Mouse (Mus musculus): ENCODE measurements at regions not wholly inside any gene's neighbourhood (a gene's known extent, or its start where the extent isn't known, plus 50 kb on each side); places are given as distances from the start of the nearest gene placed in this dataset.

GRCm38 (mm10) chr4:53341181-53341580 lies 99.0 kb upstream of the Slc44a1 start:
- Histone ChIP-seq H3K4me3 (ENCODE audit: insufficient read depth, poor library complexity, severe bottlenecking) (no peak overlapping the region), H3K36me3 (ENCODE audit: control insufficient read depth, insufficient read depth) (no peaks in the 10 kb centered on the region), H3ac (ENCODE audit: control insufficient read depth, insufficient read length, low read depth) (no peak overlapping the region), H3K79me3 (ENCODE audit: low read depth) (no peaks in the 10 kb centered on the region), H3K27me3 (ENCODE audit: control insufficient read depth, insufficient read depth, insufficient read length) (peaks cover 14% of the 10 kb centered on the region), H3K79me2 (ENCODE audit: control insufficient read depth, insufficient read depth) (no peaks in the 10 kb centered on the region)
- no peak for TF ChIP-seq USF1 (IDR thresholded peaks at IDR 0.05; ENCODE audit: low read depth)
- TF ChIP-seq CEBPB (IDR thresholded peaks at IDR 0.05; ENCODE audit: low read depth), result no peak
- no peak for TF ChIP-seq MAX (IDR thresholded peaks at IDR 0.05)
- TF ChIP-seq MYOG (IDR thresholded peaks at IDR 0.05; ENCODE audit: control insufficient read depth, extremely low read depth, insufficient read length), result no peak
- TF ChIP-seq CTCF (IDR thresholded peaks at IDR 0.05; ENCODE audit: control insufficient read depth, insufficient read depth, insufficient read length), result no peak
- TF ChIP-seq FOSL1 (IDR thresholded peaks at IDR 0.05; ENCODE audit: insufficient read depth, low read length, poor library complexity, severe bottlenecking), result no peak

GRCm38 (mm10) chr4:53340021-53340667 lies 100.1 kb upstream of the Slc44a1 start:
- Histone ChIP-seq H3ac (ENCODE audit: control insufficient read depth, insufficient read length, low read depth) (no peak overlapping the region), H3K27me3 (ENCODE audit: control insufficient read depth, insufficient read depth, insufficient read length) (peaks cover 17% of the 10 kb centered on the region), H3K4me3 (ENCODE audit: insufficient read depth, poor library complexity, severe bottlenecking) (no peak overlapping the region), H3K79me2 (ENCODE audit: control insufficient read depth, insufficient read depth) (no peaks in the 10 kb centered on the region), H3K79me3 (ENCODE audit: low read depth) (no peaks in the 10 kb centered on the region), H3K36me3 (ENCODE audit: control insufficient read depth, insufficient read depth) (no peaks in the 10 kb centered on the region)
- no peak for TF ChIP-seq CTCF (IDR thresholded peaks at IDR 0.05; ENCODE audit: control insufficient read depth, insufficient read depth, insufficient read length)
- TF ChIP-seq MYOD1 (IDR thresholded peaks at IDR 0.05; ENCODE audit: control insufficient read depth, insufficient read length, low read depth), result no peak
- TF ChIP-seq USF1 (IDR thresholded peaks at IDR 0.05; ENCODE audit: low read depth), result no peak
- no peak for TF ChIP-seq CEBPB (IDR thresholded peaks at IDR 0.05; ENCODE audit: low read depth)
- TF ChIP-seq MAX (IDR thresholded peaks at IDR 0.05), result no peak
- no peak for TF ChIP-seq FOSL1 (IDR thresholded peaks at IDR 0.05; ENCODE audit: insufficient read depth, low read length, poor library complexity, severe bottlenecking)
- no peak for TF ChIP-seq MYOG (IDR thresholded peaks at IDR 0.05; ENCODE audit: control insufficient read depth, extremely low read depth, insufficient read length)

- Histone ChIP-seq H3K27me3 (ENCODE audit: control insufficient read depth, insufficient read depth, insufficient read length) (peaks cover 22% of the 10 kb centered on the region), H3K36me3 (ENCODE audit: control insufficient read depth, insufficient read depth) (no peaks in the 10 kb centered on the region), H3K79me3 (ENCODE audit: low read depth) (no peaks in the 10 kb centered on the region), H3ac (ENCODE audit: control insufficient read depth, insufficient read length, low read depth) (no peak overlapping the region), H3K79me2 (ENCODE audit: control insufficient read depth, insufficient read depth) (no peaks in the 10 kb centered on the region), H3K4me3 (ENCODE audit: insufficient read depth, poor library complexity, severe bottlenecking) (no peak overlapping the region)
- TF ChIP-seq MYOD1 (IDR thresholded peaks at IDR 0.05; ENCODE audit: control insufficient read depth, insufficient read length, low read depth) (no peak), MAX (IDR thresholded peaks at IDR 0.05) (no peak), USF1 (IDR thresholded peaks at IDR 0.05; ENCODE audit: low read depth) (no peak), FOSL1 (IDR thresholded peaks at IDR 0.05; ENCODE audit: insufficient read depth, low read length, poor library complexity, severe bottlenecking) (no peak), CEBPB (IDR thresholded peaks at IDR 0.05; ENCODE audit: low read depth) (no peak), MYOG (IDR thresholded peaks at IDR 0.05; ENCODE audit: control insufficient read depth, extremely low read depth, insufficient read length) (no peak), CTCF (IDR thresholded peaks at IDR 0.05; ENCODE audit: control insufficient read depth, insufficient read depth, insufficient read length) (no peak)
These were observed 100.8 kb upstream of the Slc44a1 start for GRCm38 (mm10) chr4:53339125-53340020.

- Histone ChIP-seq H3K79me3 (ENCODE audit: low read depth) (no peaks in the 10 kb centered on the region), H3K4me3 (ENCODE audit: insufficient read depth, poor library complexity, severe bottlenecking) (no peak overlapping the region), H3K79me2 (ENCODE audit: control insufficient read depth, insufficient read depth) (no peaks in the 10 kb centered on the region), H3K27me3 (ENCODE audit: control insufficient read depth, insufficient read depth, insufficient read length) (peaks cover 22% of the 10 kb centered on the region), H3ac (ENCODE audit: control insufficient read depth, insufficient read length, low read depth) (no peak overlapping the region), H3K36me3 (ENCODE audit: control insufficient read depth, insufficient read depth) (no peaks in the 10 kb centered on the region)
- TF ChIP-seq MYOG (IDR thresholded peaks at IDR 0.05; ENCODE audit: control insufficient read depth, extremely low read depth, insufficient read length) (no peak), CEBPB (IDR thresholded peaks at IDR 0.05; ENCODE audit: low read depth) (no peak), USF1 (IDR thresholded peaks at IDR 0.05; ENCODE audit: low read depth) (no peak), MYOD1 (IDR thresholded peaks at IDR 0.05; ENCODE audit: control insufficient read depth, insufficient read length, low read depth) (no peak), FOSL1 (IDR thresholded peaks at IDR 0.05; ENCODE audit: insufficient read depth, low read length, poor library complexity, severe bottlenecking) (no peak), MAX (IDR thresholded peaks at IDR 0.05) (no peak), CTCF (IDR thresholded peaks at IDR 0.05; ENCODE audit: control insufficient read depth, insufficient read depth, insufficient read length) (no peak)
These were observed 101.7 kb upstream of the Slc44a1 start for GRCm38 (mm10) chr4:53338479-53338878.

- no peak overlapping the region for H3K4me3 ChIP-seq (ENCODE audit: insufficient read depth, poor library complexity, severe bottlenecking)
- peaks cover 22% of the 10 kb centered on the region for H3K27me3 ChIP-seq (ENCODE audit: control insufficient read depth, insufficient read depth, insufficient read length)
- no peak for TF ChIP-seq CEBPB (IDR thresholded peaks at IDR 0.05; ENCODE audit: low read depth)
- TF ChIP-seq CTCF (IDR thresholded peaks at IDR 0.05; ENCODE audit: control insufficient read depth, insufficient read depth, insufficient read length), result no peak
- TF ChIP-seq MYOD1 (IDR thresholded peaks at IDR 0.05; ENCODE audit: control insufficient read depth, insufficient read length, low read depth), result no peak
- no peak for TF ChIP-seq USF1 (IDR thresholded peaks at IDR 0.05; ENCODE audit: low read depth)
- no peak for TF ChIP-seq MYOG (IDR thresholded peaks at IDR 0.05; ENCODE audit: control insufficient read depth, extremely low read depth, insufficient read length)
- TF ChIP-seq FOSL1 (IDR thresholded peaks at IDR 0.05; ENCODE audit: insufficient read depth, low read length, poor library complexity, severe bottlenecking), result no peak
- TF ChIP-seq MAX (IDR thresholded peaks at IDR 0.05), result no peak
These were observed 102.4 kb upstream of the Slc44a1 start for GRCm38 (mm10) chr4:53337784-53338183.

More at GRCm38 (mm10) chr4:53337784-53338183, 102.4 kb upstream of the Slc44a1 start:
- Histone ChIP-seq H3K79me3 (ENCODE audit: low read depth) (no peaks in the 10 kb centered on the region), H3ac (ENCODE audit: control insufficient read depth, insufficient read length, low read depth) (no peak overlapping the region), H3K79me2 (ENCODE audit: control insufficient read depth, insufficient read depth) (no peaks in the 10 kb centered on the region), H3K36me3 (ENCODE audit: control insufficient read depth, insufficient read depth) (no peaks in the 10 kb centered on the region)
